Mouse (Mus musculus): ENCODE data around the gene Gm10271.

- TF ChIP-seq CTCF (IDR thresholded peaks at IDR 0.05; ENCODE audit: low read depth): no peak
- no peak for TF ChIP-seq EP300 (optimal IDR thresholded peaks at IDR 0.05)
These were observed 7.8 kb downstream of the Gm10271 start for GRCm38 (mm10) chr10:116964571-116964970.
